Mouse (Mus musculus) B cell, adult 2 months (primary cell): ENCODE results near the gene Gm8797.
"Not testable (repeated sequence)": the region's sequence is repeated elsewhere in the genome, so short reads cannot be mapped to it uniquely, and the experiment has no call there.

Experiments used
- DNase-seq, 2 experiments: peaks; one replicate each; pipeline ENCODE4 v3.0.0; 2022

Gene Gm8797

DNA sequence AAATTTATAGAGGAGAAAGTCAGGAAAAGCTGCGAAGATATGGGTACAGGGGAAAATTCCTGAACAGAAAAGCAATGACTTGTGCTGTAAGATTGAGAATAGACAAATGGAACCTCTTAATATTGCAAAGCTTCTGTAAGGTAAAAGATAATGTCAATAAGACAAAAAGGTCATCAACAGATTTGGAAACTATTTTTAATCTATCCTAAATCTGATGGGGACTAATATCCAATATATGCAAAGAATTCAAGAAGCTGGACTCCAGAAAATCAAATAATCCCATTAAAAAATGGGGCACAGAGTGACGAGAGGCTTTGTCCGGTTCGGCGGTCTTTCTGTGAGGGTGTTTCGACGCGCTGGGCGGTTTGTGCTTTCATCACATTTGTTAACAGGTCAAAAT lies at the start of gene Gm8797:
Gm8797 (plus strand) TSS at position 301 of the 400 bp plus-strand sequence.
- not testable (repeated sequence) for DNase-seq

DNA sequence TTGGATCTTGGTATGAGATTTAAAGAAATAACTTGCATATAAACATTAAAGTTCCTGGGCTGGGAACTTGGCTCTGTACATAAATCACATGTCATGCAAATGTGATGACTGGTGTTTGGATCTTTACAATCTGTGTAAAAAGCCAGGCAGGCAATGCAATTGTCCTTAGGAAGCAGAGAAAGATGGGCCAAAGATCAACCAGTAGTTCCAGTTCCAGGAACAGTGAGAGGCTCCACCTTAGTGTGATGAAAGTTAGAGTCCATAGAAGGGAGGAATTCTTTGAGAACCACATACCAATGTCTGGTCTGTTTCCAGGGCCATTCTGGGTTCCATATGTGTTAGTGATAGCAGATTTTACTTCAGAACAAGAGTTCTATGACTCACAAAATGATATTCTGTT lies 36.1 kb upstream of the Gm8797 start:
- DNase-seq, result no peak

- no peak for DNase-seq
Observed at GRCm38 (mm10) chr3:5732931-5733330, 17.7 kb upstream of the Gm8797 start.

GRCm38 (mm10) chr3:5754763-5755478 lies 4.3 kb downstream of the Gm8797 start:
- DNase-seq, result no peak

GRCm38 (mm10) chr3:5766256-5766655 lies 15.7 kb downstream of the Gm8797 start:
- no peak for DNase-seq

GRCm38 (mm10) chr3:5776894-5777293 lies 26.3 kb downstream of the Gm8797 start:
- no peak for DNase-seq
